Mouse (Mus musculus): Measurements from ENCODE around the gene Zfp318. TPM values are rescaled to one million over a fixed set of nuclear protein-coding genes. Genes with fewer than 3 reads are reported as not detected.

The Zfp318 gene
- polyA plus RNA-seq, 1 experiment, result 27.8 TPM

DNA sequence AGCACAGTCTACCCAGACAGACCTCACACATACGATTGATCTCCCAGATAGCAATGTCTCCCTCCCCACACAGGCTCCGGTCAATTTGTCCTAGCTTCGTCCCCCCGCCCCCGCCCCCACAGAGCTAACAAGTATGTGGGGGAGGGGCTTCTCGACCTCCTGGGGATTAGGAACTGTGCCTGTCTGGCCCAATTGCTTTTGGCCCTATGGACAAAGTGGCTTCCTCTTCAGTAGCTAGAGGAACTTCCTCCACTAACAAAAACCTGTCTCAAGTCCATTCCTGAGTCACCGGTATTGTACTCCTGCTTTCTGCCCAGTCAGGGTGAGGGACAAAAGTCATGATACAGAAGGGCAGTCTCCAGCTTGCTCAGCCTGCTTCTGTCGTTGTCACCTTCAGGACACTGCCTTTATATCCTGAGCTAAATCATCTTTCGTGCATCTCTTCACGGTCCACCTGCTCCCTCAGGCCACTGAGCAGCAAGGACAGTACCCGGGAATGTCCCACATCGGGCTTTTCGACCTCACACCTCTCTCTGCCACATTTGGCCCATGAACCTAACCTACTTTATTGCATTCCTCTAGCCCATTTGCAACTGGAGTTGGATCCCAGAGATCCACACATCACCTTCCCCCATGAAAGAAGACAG is 69.9 kb downstream of the Zfp318 start:
- H3K4me1 ChIP-seq (ENCODE audit: control insufficient read depth, insufficient read depth, low read length), result peaks cover 11% of the 10 kb centered on the region
- no peak overlapping the region for H3K4me3 ChIP-seq (replicated peaks; ENCODE audit: insufficient read depth, low read depth, low read length)
- DNase-seq, result no peak
- TF ChIP-seq CTCF (IDR thresholded peaks at IDR 0.05; ENCODE audit: borderline replicate concordance, insufficient read depth, low read depth, low read length) (no peak), POLR2A (IDR thresholded peaks at IDR 0.05; ENCODE audit: borderline replicate concordance, insufficient read depth, low read length) (no peak)
- no peak overlapping the region for H3K27ac ChIP-seq (ENCODE audit: insufficient read depth, low read length)
- WGBS, result 30% methylated on average over 13 of the region's 13 CpGs
- H3K27me3 ChIP-seq (ENCODE audit: control insufficient read depth, insufficient read depth, low read length), result no peaks in the 10 kb centered on the region

DNA sequence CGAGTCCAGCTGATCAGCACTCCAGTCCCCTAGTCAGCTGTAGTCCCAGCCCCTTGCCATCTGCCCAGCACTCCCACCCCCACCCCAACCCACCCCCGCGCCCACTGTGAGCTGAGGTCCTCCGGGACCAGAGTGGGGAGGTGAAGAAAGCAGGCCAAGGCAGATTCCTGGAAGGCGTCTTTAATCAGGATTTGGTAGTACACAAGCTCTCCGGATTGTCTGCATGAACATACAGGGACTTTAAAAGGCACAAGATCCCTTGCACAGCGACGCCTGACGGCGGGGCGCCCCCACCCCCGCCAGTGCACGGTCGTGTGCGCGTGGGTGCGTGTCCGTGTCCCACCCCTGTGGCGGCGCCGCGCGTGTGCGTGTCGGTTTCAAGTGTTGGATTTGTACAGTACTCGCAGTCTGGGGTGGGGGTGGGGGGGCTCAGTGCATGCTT is 70.5 kb downstream of the Zfp318 start:
- Histone ChIP-seq H3K27ac (ENCODE audit: insufficient read depth, low read length) (no peak overlapping the region), H3K4me1 (ENCODE audit: control insufficient read depth, insufficient read depth, low read length) (peaks cover 11% of the 10 kb centered on the region), H3K27me3 (ENCODE audit: control insufficient read depth, insufficient read depth, low read length) (no peaks in the 10 kb centered on the region), H3K4me3 (replicated peaks; ENCODE audit: insufficient read depth, low read depth, low read length) (no peak overlapping the region)
- no peak for DNase-seq
- TF ChIP-seq CTCF (IDR thresholded peaks at IDR 0.05; ENCODE audit: borderline replicate concordance, insufficient read depth, low read depth, low read length), result no peak
- no peak for TF ChIP-seq POLR2A (IDR thresholded peaks at IDR 0.05; ENCODE audit: borderline replicate concordance, insufficient read depth, low read length)
- 12% methylated on average over 26 of the region's 26 CpGs for WGBS

DNA sequence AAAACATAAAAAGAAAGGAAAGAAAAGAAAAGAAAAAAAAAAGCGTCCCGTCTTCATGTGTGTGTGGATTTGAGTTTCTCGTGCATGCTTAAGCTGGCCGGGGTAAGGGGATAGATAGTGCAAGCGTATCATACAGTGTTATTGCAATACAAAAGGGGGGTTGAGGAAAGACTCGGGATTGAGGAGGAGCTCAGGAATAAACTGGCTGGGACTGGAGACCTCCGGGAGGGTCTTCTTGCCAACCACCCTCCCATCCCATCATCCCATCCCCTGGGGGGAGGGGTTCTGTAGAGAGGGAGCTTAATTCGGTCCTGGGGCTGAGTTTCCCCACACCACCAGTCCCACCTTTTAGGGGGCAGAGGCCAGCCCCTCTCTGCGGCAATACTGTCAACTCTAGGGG is 71.0 kb downstream of the Zfp318 start:
- no peak for TF ChIP-seq CTCF (IDR thresholded peaks at IDR 0.05; ENCODE audit: borderline replicate concordance, insufficient read depth, low read depth, low read length)
- TF ChIP-seq POLR2A (IDR thresholded peaks at IDR 0.05; ENCODE audit: borderline replicate concordance, insufficient read depth, low read length), result no peak
- 23% methylated on average over 9 of the region's 9 CpGs for WGBS
- no peak overlapping the region for H3K4me3 ChIP-seq (replicated peaks; ENCODE audit: insufficient read depth, low read depth, low read length)
- H3K4me1 ChIP-seq (ENCODE audit: control insufficient read depth, insufficient read depth, low read length), result peaks cover 11% of the 10 kb centered on the region
- H3K27me3 ChIP-seq (ENCODE audit: control insufficient read depth, insufficient read depth, low read length), result no peaks in the 10 kb centered on the region
- DNase-seq, result no peak
- no peak overlapping the region for H3K27ac ChIP-seq (ENCODE audit: insufficient read depth, low read length)

DNA sequence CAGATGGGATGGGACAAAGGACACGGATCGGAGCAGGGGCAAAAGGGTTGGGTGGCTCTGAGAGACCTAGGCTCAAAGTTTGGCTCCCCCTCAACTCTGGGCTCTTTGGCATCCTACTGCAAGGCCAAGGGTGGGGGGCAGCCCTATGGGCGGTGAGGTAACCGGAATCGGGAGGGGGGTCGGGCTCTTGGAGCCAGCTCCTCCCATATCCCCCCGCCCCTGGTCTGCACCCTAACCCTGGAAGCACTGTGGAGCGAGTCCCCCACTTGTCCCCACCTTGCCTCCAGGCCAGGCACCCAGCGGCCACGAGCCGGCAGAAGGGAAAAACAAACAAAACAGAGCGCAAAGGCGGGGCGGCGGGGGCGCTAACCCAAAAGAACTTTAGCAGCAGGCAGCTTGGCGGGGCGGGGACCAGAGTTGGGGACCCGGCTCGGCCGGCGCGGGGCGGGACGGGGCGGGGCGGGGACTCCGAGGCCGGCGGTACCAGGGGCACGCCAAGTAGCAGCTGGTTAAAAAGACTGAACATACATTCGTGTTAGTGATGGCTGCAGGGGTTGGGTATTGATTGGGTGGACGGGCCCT is 71.7 kb downstream of the Zfp318 start:
- Histone ChIP-seq H3K27ac (ENCODE audit: insufficient read depth, low read length) (no peak overlapping the region), H3K27me3 (ENCODE audit: control insufficient read depth, insufficient read depth, low read length) (no peaks in the 10 kb centered on the region), H3K4me3 (replicated peaks; ENCODE audit: insufficient read depth, low read depth, low read length) (no peak overlapping the region), H3K4me1 (ENCODE audit: control insufficient read depth, insufficient read depth, low read length) (peaks cover 11% of the 10 kb centered on the region)
- DNase-seq, result no peak
- TF ChIP-seq CTCF (IDR thresholded peaks at IDR 0.05; ENCODE audit: borderline replicate concordance, insufficient read depth, low read depth, low read length), result no peak
- no peak for TF ChIP-seq POLR2A (IDR thresholded peaks at IDR 0.05; ENCODE audit: borderline replicate concordance, insufficient read depth, low read length)
- 5% methylated on average over 33 of the region's 33 CpGs for WGBS

DNA sequence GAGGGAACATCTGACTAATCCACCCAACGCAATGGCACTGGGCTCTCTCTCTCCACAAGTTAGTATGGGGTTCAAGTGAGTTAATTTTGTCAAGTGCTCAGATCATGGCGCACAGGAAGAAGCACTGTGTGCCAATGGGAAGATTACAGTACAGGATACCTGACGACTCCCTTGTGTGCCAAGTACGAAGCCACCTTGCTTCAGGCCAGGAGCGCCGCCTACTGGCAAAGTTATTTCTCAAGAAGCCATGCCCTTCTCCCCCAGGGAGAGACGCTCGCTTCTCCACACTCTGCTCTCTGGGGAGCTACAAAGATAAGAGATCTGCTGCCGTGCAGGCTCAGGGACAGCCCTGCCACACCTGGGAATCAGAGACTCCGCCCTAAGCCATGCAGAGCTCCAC is 74.3 kb downstream of the Zfp318 start:
- Histone ChIP-seq H3K4me1 (ENCODE audit: control insufficient read depth, insufficient read depth, low read length) (peaks cover 11% of the 10 kb centered on the region), H3K4me3 (replicated peaks; ENCODE audit: insufficient read depth, low read depth, low read length) (no peak overlapping the region), H3K27me3 (ENCODE audit: control insufficient read depth, insufficient read depth, low read length) (no peaks in the 10 kb centered on the region), H3K27ac (ENCODE audit: insufficient read depth, low read length) (no peak overlapping the region)
- no peak for DNase-seq
- whole genome bisulfite sequencing, result 25% methylated on average over 10 of the region's 10 CpGs
- TF ChIP-seq CTCF (IDR thresholded peaks at IDR 0.05; ENCODE audit: borderline replicate concordance, insufficient read depth, low read depth, low read length), result peak; percentile 50; the same call in 1 of the 2 replicates
- TF ChIP-seq POLR2A (IDR thresholded peaks at IDR 0.05; ENCODE audit: borderline replicate concordance, insufficient read depth, low read length), result no peak

DNA sequence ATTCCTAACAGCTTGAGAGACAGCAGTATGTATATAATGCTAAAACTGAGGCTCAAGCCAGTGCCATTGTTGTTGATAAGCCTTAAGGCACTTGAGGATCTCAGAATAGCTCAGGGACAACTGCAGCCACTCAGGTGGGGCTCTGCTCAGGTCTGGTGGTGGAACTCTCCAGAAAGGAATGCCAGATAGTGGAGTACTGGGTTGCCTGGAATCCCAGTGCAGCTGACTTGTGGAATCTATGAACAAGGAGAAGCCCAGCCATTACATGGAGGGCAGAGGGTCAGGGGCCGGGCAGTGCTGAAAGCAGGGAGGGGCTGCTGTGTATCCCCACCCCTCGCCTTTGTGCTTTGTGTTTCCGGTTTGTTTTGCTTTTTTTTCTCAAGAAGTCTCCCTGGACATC is 74.9 kb downstream of the Zfp318 start:
- 57% methylated on average over 3 of the region's 3 CpGs for WGBS
- Histone ChIP-seq H3K27me3 (ENCODE audit: control insufficient read depth, insufficient read depth, low read length) (no peaks in the 10 kb centered on the region), H3K4me3 (replicated peaks; ENCODE audit: insufficient read depth, low read depth, low read length) (no peak overlapping the region), H3K4me1 (ENCODE audit: control insufficient read depth, insufficient read depth, low read length) (peaks cover 10% of the 10 kb centered on the region; the same call in 1 of the 2 replicates), H3K27ac (ENCODE audit: insufficient read depth, low read length) (no peak overlapping the region)
- TF ChIP-seq POLR2A (IDR thresholded peaks at IDR 0.05; ENCODE audit: borderline replicate concordance, insufficient read depth, low read length), result no peak
- TF ChIP-seq CTCF (IDR thresholded peaks at IDR 0.05; ENCODE audit: borderline replicate concordance, insufficient read depth, low read depth, low read length), result no peak
- DNase-seq, result no peak

DNA sequence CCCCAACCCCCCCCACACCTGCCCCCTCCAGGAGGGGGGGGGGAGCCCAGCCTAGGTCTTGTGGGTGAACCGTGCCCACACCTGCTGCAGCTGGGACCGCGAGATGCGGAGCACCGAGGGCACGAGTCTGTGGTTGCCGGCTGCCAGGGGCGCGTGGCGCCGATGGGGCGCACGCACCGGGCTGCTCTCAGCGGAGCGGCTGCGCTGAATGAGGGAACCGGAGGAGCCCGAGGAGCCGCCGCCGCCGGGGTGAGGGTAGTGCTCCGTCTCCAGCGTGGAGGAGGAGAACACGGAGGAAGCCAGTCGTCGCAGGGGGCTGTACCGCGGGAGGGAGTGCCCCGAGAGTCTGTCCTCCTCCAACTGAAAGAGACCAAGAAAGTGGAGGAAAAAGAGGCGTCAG is 77.1 kb downstream of the Zfp318 start:
- H3K27me3 ChIP-seq (ENCODE audit: control insufficient read depth, insufficient read depth, low read length), result no peaks in the 10 kb centered on the region
- WGBS, result 22% methylated on average over 32 of the region's 32 CpGs
- H3K27ac ChIP-seq (ENCODE audit: insufficient read depth, low read length), result no peak overlapping the region
- TF ChIP-seq POLR2A (IDR thresholded peaks at IDR 0.05; ENCODE audit: borderline replicate concordance, insufficient read depth, low read length), result no peak
- TF ChIP-seq CTCF (IDR thresholded peaks at IDR 0.05; ENCODE audit: borderline replicate concordance, insufficient read depth, low read depth, low read length), result no peak
- DNase-seq, result no peak
- H3K4me1 ChIP-seq (ENCODE audit: control insufficient read depth, insufficient read depth, low read length), result peaks cover 11% of the 10 kb centered on the region
- H3K4me3 ChIP-seq (replicated peaks; ENCODE audit: insufficient read depth, low read depth, low read length), result no peak overlapping the region

DNA sequence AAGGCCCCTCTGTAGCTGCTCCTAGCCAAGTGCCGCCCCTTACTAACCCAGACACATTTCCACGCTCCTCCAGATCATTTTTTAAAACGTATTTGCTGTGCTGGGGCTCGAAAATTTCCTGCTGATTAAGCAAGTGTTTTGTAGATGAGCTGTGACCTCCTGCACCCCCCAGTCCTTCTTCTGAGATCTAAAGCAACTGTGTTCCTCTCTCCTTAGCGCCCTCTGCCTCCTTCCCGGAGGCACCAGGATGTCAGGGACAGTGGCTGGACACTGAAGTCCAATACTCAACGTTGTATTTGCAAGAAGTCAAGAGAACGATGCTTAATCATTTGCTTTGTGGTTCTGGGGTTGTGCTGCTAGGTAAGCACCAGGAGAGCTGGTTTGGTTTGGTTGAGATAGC is 77.8 kb downstream of the Zfp318 start:
- H3K4me3 ChIP-seq (replicated peaks; ENCODE audit: insufficient read depth, low read depth, low read length), result no peak overlapping the region

More for the DNA sequence above, 77.8 kb downstream of the Zfp318 start:
- H3K27ac ChIP-seq (ENCODE audit: insufficient read depth, low read length), result no peak overlapping the region
- H3K27me3 ChIP-seq (ENCODE audit: control insufficient read depth, insufficient read depth, low read length), result no peaks in the 10 kb centered on the region
- DNase-seq, result no peak
- peak; percentile 19; the same call in 1 of the 2 replicates for TF ChIP-seq CTCF (IDR thresholded peaks at IDR 0.05; ENCODE audit: borderline replicate concordance, insufficient read depth, low read depth, low read length)
- TF ChIP-seq POLR2A (IDR thresholded peaks at IDR 0.05; ENCODE audit: borderline replicate concordance, insufficient read depth, low read length), result no peak
- H3K4me1 ChIP-seq (ENCODE audit: control insufficient read depth, insufficient read depth, low read length), result peaks cover 17% of the 10 kb centered on the region
- WGBS, result 47% methylated on average over 8 of the region's 8 CpGs
